Mouse (Mus musculus) hematopoietic stem cell, adult 5-6 weeks (primary cell): Measurements from ENCODE around the gene Eml1. TPM values are rescaled to one million over a fixed set of nuclear protein-coding genes. Genes with fewer than 3 reads are reported as not detected.

Experiments used
- ATAC-seq, 2 experiments: fragments of 125-278 bp in 1 of 2; replicated peaks in 1 of 2; 2 replicates each; pipeline ENCODE4 v1.8.0; 2016 to 2017; ENCODE audit warnings: inconsistent platforms in 2 of 2, mild to moderate bottlenecking in 2 of 2, moderate number of reproducible peaks in 2 of 2, low read depth in 1 of 2, moderate TSS enrichment in 1 of 2; ENCODE audit not compliant: low FRiP score in 2 of 2, poor library complexity in 2 of 2, severe bottlenecking in 2 of 2, insufficient read depth in 1 of 2, low TSS enrichment in 1 of 2
- total RNA-seq: library from RNA; stranded (forward); fragments of 172-1452, 232-1000 nt; gene quantifications from 2 replicates; pipeline ENCODE4 v1.2.3, GENCODE M21; 2017

Eml1 gene
- total RNA-seq, 1 experiment from 2014 or later: not detected

DNA sequence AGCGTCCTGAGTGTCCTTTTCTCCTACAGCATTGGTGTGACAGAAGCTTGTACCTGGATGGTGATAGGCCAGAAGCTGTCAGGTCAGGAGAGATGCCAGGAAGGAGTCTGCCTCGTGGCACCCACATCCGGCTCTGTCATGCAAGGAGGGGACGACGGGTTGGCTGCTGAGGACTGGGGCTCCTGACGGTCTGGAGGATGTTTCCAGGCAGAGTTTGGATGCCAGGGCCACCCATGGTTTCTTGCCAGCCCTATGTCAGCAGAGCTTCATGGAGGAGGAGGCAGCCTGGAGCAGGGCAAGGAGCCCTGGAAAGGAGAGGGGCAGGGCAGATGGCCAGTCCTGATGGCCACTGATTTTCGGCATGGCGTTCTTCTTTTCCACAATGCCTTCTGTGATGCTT lies 28.4 kb downstream of the Eml1 start:
- no peak for ATAC-seq

GRCm38 (mm10) chr12:108400951-108401350 lies 30.2 kb downstream of the Eml1 start:
- ATAC-seq: no peak

DNA sequence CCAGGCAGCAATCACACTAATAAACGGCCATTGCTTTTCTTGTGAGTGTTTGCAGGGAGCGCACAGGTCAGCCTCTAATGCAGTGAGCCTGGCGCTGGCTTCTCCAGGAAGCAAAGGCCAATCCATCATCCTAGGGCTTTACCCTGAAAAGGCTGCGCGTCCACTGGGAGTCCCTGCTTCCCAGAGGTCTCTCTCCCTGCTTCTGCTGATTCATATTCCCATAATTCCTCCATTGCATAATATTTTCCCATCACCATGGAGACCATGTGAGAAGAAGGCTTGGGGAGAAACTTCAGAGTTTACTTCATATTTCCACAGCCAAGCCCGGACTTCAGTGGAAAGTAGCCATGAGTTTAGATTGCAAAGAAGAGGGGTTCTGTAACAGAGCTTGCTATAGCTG lies 33.2 kb downstream of the Eml1 start:
- no peak for ATAC-seq

- no peak for ATAC-seq
These were observed 38.3 kb downstream of the Eml1 start for GRCm38 (mm10) chr12:108409100-108409499.

GRCm38 (mm10) chr12:108410416-108411208 lies 39.9 kb downstream of the Eml1 start:
- ATAC-seq: no peak

DNA sequence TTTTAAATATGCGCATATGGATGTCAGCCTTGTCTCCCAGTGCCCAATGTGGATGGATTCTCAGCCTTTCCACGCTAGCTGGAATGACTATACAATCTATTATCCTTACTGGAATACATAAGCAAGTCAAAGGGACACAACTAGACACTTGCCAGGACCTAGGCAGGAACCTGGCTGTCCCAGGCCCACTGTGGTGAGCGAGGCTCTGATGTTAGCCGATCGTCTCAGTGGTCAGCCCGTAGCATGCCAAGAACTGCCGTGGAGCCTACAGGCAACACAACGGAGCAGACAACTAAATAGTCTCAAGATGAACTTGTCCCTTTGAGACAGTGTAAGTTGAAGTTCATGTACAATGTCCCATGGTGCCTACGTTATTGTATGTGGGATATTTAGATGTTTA lies 44.2 kb downstream of the Eml1 start:
- ATAC-seq: no peak

GRCm38 (mm10) chr12:108419570-108419969 lies 48.8 kb downstream of the Eml1 start:
- no peak for ATAC-seq

- no peak for ATAC-seq
These were observed 50.7 kb downstream of the Eml1 start for GRCm38 (mm10) chr12:108421477-108421876.

- no peak for ATAC-seq
These were observed 51.7 kb downstream of the Eml1 start for GRCm38 (mm10) chr12:108422495-108422857.

DNA sequence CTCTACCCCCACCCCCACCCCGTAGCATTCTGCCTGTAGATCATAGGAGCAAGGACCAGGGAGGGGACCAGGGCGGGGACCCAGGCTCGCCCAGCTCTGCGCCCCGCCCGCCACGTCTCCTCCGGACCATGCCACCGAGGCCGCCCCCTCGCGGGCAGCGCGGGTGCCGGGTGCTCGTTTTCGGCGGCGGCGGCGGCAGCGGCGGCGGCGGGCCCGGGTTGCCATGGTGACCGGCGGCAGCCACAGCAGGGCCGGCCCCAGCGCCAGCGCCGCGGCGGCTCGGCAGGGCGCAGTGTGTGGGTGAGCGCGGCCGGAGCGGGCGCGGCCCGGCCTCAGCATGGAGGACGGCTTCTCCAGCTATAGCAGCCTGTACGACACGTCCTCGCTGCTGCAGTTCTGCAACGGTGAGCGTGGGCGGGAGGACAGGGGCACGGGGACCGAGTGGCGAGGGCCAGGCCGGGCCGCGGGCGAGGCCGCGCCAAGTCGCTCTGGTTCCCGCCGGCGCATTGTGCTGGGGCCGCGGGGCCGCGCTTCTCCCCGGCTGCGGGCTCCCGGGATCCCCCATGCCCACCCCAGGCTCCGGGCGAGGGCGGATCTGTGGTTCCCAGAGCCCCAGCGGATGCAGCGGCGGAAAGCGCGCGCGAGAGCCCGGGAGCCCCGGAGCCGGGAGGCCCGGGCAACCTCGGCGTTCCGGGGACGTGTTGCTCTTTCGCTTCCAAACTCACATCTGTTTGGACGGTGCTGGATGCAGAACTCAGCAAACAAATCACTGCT lies 52.3 kb downstream of the Eml1 start:
- peak; percentile 56 to 68 for ATAC-seq

DNA sequence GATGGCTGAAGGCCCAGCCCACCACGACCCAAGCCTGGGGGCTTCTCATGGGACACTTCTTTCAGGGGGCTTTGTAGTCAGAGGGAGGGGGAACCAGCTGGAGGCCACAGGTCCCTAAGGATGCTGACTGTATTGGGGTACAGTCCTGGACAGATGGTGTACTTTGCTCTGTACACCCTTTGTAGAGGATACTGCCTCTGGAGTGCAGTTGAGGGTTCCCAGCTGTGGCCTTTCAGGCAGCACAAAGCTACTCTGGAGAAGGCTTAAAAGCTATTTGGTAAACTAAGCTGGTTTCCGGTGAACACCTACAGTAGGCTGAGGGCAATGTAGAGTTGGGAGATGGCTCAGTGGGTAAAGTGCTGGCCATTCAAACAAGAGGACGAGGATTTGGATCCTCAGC lies 60.2 kb downstream of the Eml1 start:
- ATAC-seq: no peak

GRCm38 (mm10) chr12:108431714-108432113 lies 61.0 kb downstream of the Eml1 start:
- ATAC-seq: no peak

GRCm38 (mm10) chr12:108432578-108432977 lies 61.8 kb downstream of the Eml1 start:
- ATAC-seq: no peak

- no peak for ATAC-seq
These were observed 62.3 kb downstream of the Eml1 start for GRCm38 (mm10) chr12:108433030-108433429.

GRCm38 (mm10) chr12:108433498-108433897 lies 62.7 kb downstream of the Eml1 start:
- no peak for ATAC-seq

DNA sequence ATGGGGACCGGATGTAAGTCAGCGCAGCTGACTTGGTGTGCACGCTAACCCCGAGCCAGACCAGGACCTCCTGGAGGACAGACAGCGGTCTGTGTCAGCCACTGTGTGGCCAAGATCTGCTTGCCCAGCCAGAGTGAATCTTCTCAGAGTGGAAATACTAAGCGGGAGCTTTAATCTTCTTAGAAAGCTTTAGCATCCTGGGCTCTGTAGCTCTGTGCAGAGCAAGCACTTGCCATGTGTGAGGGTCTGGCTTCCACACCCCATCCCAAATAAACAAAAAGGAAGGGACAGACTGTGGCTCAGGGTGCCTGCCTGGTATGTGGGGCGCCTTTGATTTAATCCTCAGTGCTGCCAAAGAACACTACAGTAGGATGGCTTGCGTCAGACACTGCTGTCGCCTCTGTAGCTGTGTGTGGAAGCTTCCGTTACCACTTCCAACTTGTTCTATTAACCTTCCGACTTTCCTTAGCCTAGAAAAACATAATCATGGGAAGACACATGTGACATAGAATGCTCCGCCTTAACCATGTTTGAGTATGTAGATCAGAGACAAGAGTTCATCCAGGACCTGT lies 64.8 kb downstream of the Eml1 start:
- ATAC-seq: no peak

- ATAC-seq: no peak
These were observed 65.5 kb downstream of the Eml1 start for GRCm38 (mm10) chr12:108436029-108436923.
